Mouse (Mus musculus): ENCODE measurements around the gene Myb.

DNA sequence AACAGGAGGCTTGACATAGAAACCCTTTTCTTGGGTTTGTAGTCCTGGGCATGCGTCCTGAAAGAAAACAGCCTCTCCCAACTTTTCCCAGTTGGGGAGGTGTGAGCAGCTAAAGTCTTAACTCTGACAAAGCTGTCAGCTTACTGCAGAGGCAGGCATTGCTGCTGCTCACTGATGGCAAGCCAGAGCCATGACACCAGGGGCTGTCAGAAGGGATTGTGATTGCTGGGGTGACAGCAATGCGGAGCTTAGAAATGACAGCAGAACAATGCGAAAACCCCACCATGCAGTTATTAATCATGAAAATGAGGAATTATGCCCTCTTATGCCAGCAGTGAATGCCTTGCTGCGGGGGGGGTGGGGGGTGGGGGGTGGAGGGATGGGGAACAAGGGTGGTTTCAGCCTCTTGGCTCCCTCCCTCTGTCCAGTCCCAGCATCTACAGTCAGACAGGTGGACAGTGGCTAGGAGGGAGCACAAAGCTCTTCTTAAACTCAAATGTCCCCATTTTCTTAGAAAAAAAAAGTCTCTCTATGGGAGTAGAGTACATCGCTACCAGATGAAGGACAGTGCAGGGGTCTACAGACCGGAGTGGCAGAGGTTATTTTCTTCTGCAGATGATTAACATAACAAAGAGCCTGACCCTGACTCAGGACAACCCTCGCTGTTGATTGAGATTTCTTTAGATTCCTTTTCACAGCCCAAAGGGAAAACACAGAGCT lies 51.3 kb downstream of the Myb start:
- TF ChIP-seq POLR2A (IDR thresholded peaks at IDR 0.05; ENCODE audit: insufficient read depth, low read depth, low read length) (no peak), CTCF (IDR thresholded peaks at IDR 0.05; ENCODE audit: insufficient read depth, low read depth, low read length) (no peak)

All from olfactory bulb, adult 2 months (tissue).